Mouse (Mus musculus): ENCODE measurements around the gene Itgal. TPM values are rescaled to one million over a fixed set of nuclear protein-coding genes. Genes with fewer than 3 reads are reported as not detected.
A peak's percentile ranks its signal among the peaks of the same experiment; 100 is the strongest.
"Not testable (repeated sequence)": the region's sequence is repeated elsewhere in the genome, so short reads cannot be mapped to it uniquely, and the experiment has no call there.

The Itgal gene
- polyA plus RNA-seq, 1 experiment from 2014 or later, result 6.8 TPM

- not testable (repeated sequence) for H3K4me2 ChIP-seq (ENCODE audit: low read depth, low read length); H3K9ac ChIP-seq (replicated peaks); H3K4me1 ChIP-seq (ENCODE audit: insufficient read depth); H3K4me3 ChIP-seq (ENCODE audit: low read depth, low read length); H3K27me3 ChIP-seq (ENCODE audit: insufficient read depth, low read length); H3K27ac ChIP-seq (ENCODE audit: low read depth); DNase-seq; H3K9me3 ChIP-seq (ENCODE audit: low read length); H3K36me3 ChIP-seq (replicated peaks; ENCODE audit: insufficient read depth, low read length); ATAC-seq
- WGBS (ENCODE audit: insufficient replicate concordance), result 83% methylated on average over 3 of the region's 3 CpGs
- peak; percentile 42 for TF ChIP-seq CTCF (IDR thresholded peaks at IDR 0.05; ENCODE audit: low read depth)
Observed at GRCm38 (mm10) chr7:127371870-127372269, 75.8 kb downstream of the Itgal start.

GRCm38 (mm10) chr7:127375271-127376245, 79.5 kb downstream of the Itgal start, which contains the start of gene Zfp747:
Gene Zfp747, minus strand, starts transcription at chr7:127376050.
- 2% methylated on average over 45 of the region's 49 CpGs for WGBS (ENCODE audit: insufficient replicate concordance)
- H3K4me1 ChIP-seq (ENCODE audit: insufficient read depth), result peaks cover 19% of the 10 kb centered on the region
- TF ChIP-seq CTCF (IDR thresholded peaks at IDR 0.05; ENCODE audit: low read depth), result peak; percentile 89
- not testable (repeated sequence) for H3K27me3 ChIP-seq (ENCODE audit: insufficient read depth, low read length); H3K9me3 ChIP-seq (ENCODE audit: low read length); H3K36me3 ChIP-seq (replicated peaks; ENCODE audit: insufficient read depth, low read length)
- DNase-seq (peak; percentile 92), ATAC-seq (peak; percentile 97)
- peak within 1 kb of the TSS; percentile 68 for H3K4me3 ChIP-seq (ENCODE audit: low read depth, low read length)
- H3K9ac ChIP-seq (replicated peaks), result peak within 1 kb of the TSS; percentile 84
- H3K4me2 ChIP-seq (ENCODE audit: low read depth, low read length), result peak within 1 kb of the TSS; percentile 77
- H3K27ac ChIP-seq (ENCODE audit: low read depth), result peak within 1 kb of the TSS; percentile 62

GRCm38 (mm10) chr7:127378310-127378921, 82.4 kb downstream of the Itgal start:
- 38% methylated on average over 6 of the region's 6 CpGs for WGBS (ENCODE audit: insufficient replicate concordance)

More at GRCm38 (mm10) chr7:127378310-127378921, 82.4 kb downstream of the Itgal start:
- Histone ChIP-seq H3K4me2 (ENCODE audit: low read depth, low read length) (no peak overlapping the region), H3K4me3 (ENCODE audit: low read depth, low read length) (no peak overlapping the region), H3K27me3 (ENCODE audit: insufficient read depth, low read length) (no peaks in the 10 kb centered on the region), H3K9ac (replicated peaks) (no peak overlapping the region), H3K36me3 (replicated peaks; ENCODE audit: insufficient read depth, low read length) (no peaks in the 10 kb centered on the region), H3K27ac (ENCODE audit: low read depth) (no peak overlapping the region), H3K9me3 (ENCODE audit: low read length) (no peaks in the 10 kb centered on the region), H3K4me1 (ENCODE audit: insufficient read depth) (peaks cover 19% of the 10 kb centered on the region)
- ATAC-seq (no peak), DNase-seq (no peak)
- no peak for TF ChIP-seq EP300 (IDR thresholded peaks at IDR 0.05; ENCODE audit: low read depth)
- no peak for TF ChIP-seq CTCF (IDR thresholded peaks at IDR 0.05; ENCODE audit: low read depth)

Other genes starting within 250 kb of the Itgal start
- 0.59 and 1.8 TPM in 2 replicates for gene Zg16, start 208.9 kb upstream of the Itgal start, polyA plus RNA-seq (2015; fragmentation: Nextera tagmentation; extraction: Ambion mirVana)
- 7.6 and 8.1 TPM in 2 replicates for gene AI467606, start 204.9 kb upstream of the Itgal start, polyA plus RNA-seq (2015; fragmentation: Nextera tagmentation; extraction: Ambion mirVana)
- 148 and 151 TPM in 2 replicates for gene Qprt, start 174.0 kb upstream of the Itgal start, polyA plus RNA-seq (2015; fragmentation: Nextera tagmentation; extraction: Ambion mirVana)
- gene Spn, start 158.4 kb upstream of the Itgal start, polyA plus RNA-seq (2015; fragmentation: Nextera tagmentation; extraction: Ambion mirVana), result 4.9 and 5.6 TPM in 2 replicates
- gene Cd2bp2, start 100.2 kb upstream of the Itgal start, polyA plus RNA-seq (2015; fragmentation: Nextera tagmentation; extraction: Ambion mirVana), result 11.5 and 14.0 TPM in 2 replicates
- 8.3 and 8.6 TPM in 2 replicates for gene Tbc1d10b, start 87.8 kb upstream of the Itgal start, polyA plus RNA-seq (2015; fragmentation: Nextera tagmentation; extraction: Ambion mirVana)
- gene Mylpf, start 87.4 kb upstream of the Itgal start, polyA plus RNA-seq (2015; fragmentation: Nextera tagmentation; extraction: Ambion mirVana), result 19.7 and 94.3 TPM in 2 replicates
- gene Zfp553, start 63.2 kb upstream of the Itgal start, polyA plus RNA-seq (2015; fragmentation: Nextera tagmentation; extraction: Ambion mirVana), result 4.0 and 5.3 TPM in 2 replicates
- gene Sept1, start 63.1 kb upstream of the Itgal start, polyA plus RNA-seq (2015; fragmentation: Nextera tagmentation; extraction: Ambion mirVana), result 16.7 and 17.3 TPM in 2 replicates
- 15.5 and 17.8 TPM in 2 replicates for gene Zfp771, start 52.0 kb upstream of the Itgal start, polyA plus RNA-seq (2015; fragmentation: Nextera tagmentation; extraction: Ambion mirVana)
- 96.8 and 107 TPM in 2 replicates for gene Dctpp1, start 35.6 kb upstream of the Itgal start, polyA plus RNA-seq (2015; fragmentation: Nextera tagmentation; extraction: Ambion mirVana)
- 712 and 714 TPM in 2 replicates for gene Sephs2, start 22.2 kb upstream of the Itgal start, polyA plus RNA-seq (2015; fragmentation: Nextera tagmentation; extraction: Ambion mirVana)
- 4.8 and 6.4 TPM in 2 replicates for gene Zfp768, start 49.3 kb downstream of the Itgal start, polyA plus RNA-seq (2015; fragmentation: Nextera tagmentation; extraction: Ambion mirVana)
- gene Zfp747, start 79.8 kb downstream of the Itgal start, polyA plus RNA-seq (2015; fragmentation: Nextera tagmentation; extraction: Ambion mirVana), result 1.5 TPM in 2 replicates
- 0.89 and 1.2 TPM in 2 replicates for gene 9130019O22Rik, start 90.9 kb downstream of the Itgal start, polyA plus RNA-seq (2015; fragmentation: Nextera tagmentation; extraction: Ambion mirVana)
- 1.9 and 2.6 TPM in 2 replicates for gene E430018J23Rik, start 97.4 kb downstream of the Itgal start, polyA plus RNA-seq (2015; fragmentation: Nextera tagmentation; extraction: Ambion mirVana)
- gene Zfp764, start 110.6 kb downstream of the Itgal start, polyA plus RNA-seq (2015; fragmentation: Nextera tagmentation; extraction: Ambion mirVana), result 0.98 and 1.1 TPM in 2 replicates
- 8.7 and 10.1 TPM in 2 replicates for gene Zfp688, start 125.8 kb downstream of the Itgal start, polyA plus RNA-seq (2015; fragmentation: Nextera tagmentation; extraction: Ambion mirVana)
- gene Zfp689, start 152.9 kb downstream of the Itgal start, polyA plus RNA-seq (2015; fragmentation: Nextera tagmentation; extraction: Ambion mirVana), result 1.4 and 1.5 TPM in 2 replicates
- gene Prr14, start 163.4 kb downstream of the Itgal start, polyA plus RNA-seq (2015; fragmentation: Nextera tagmentation; extraction: Ambion mirVana), result 16.0 and 17.6 TPM in 2 replicates
- 4.7 TPM in 2 replicates for gene Fbrs, start 182.9 kb downstream of the Itgal start, polyA plus RNA-seq (2015; fragmentation: Nextera tagmentation; extraction: Ambion mirVana)
- 6.7 and 7.7 TPM in 2 replicates for gene Srcap, start 215.7 kb downstream of the Itgal start, polyA plus RNA-seq (2015; fragmentation: Nextera tagmentation; extraction: Ambion mirVana)
- gene Gm42715, start 223.3 kb downstream of the Itgal start, polyA plus RNA-seq (2015; fragmentation: Nextera tagmentation; extraction: Ambion mirVana), result 3.6 and 4.1 TPM in 2 replicates